Mouse (Mus musculus): Measurements from ENCODE around the gene Xirp2.

GRCm38 (mm10) chr2:67505457-67505856 lies 59.7 kb downstream of the Xirp2 start:
- TF ChIP-seq POLR2A (IDR thresholded peaks at IDR 0.05; ENCODE audit: low read depth, low read length) (no peak), ETS1 (conservative IDR thresholded peaks at IDR 0.05; ENCODE audit: low read depth, low read length) (no peak), CTCF (conservative IDR thresholded peaks at IDR 0.05 in 1 of 2, IDR thresholded peaks at IDR 0.05 in 1 of 2; ENCODE audit: low read depth in 2 of 2, low read length in 2 of 2) (no peak), ZC3H11A (IDR thresholded peaks at IDR 0.05; ENCODE audit: low read depth, low read length) (no peak), EP300 (IDR thresholded peaks at IDR 0.05; ENCODE audit: low read length) (no peak), UBTF (IDR thresholded peaks at IDR 0.05; ENCODE audit: low read depth, low read length) (no peak), MAX (IDR thresholded peaks at IDR 0.05; ENCODE audit: low read length) (no peak), BHLHE40 (IDR thresholded peaks at IDR 0.05; ENCODE audit: low read depth, low read length) (no peak), NRF1 (IDR thresholded peaks at IDR 0.05; ENCODE audit: low read depth, low read length) (no peak), RAD21 (IDR thresholded peaks at IDR 0.05; ENCODE audit: low read depth, low read length) (no peak), USF1 (IDR thresholded peaks at IDR 0.05; ENCODE audit: low read depth, low read length) (no peak), TBP (conservative IDR thresholded peaks at IDR 0.05; ENCODE audit: low read depth, low read length) (no peak), MAZ (IDR thresholded peaks at IDR 0.05; ENCODE audit: low read depth, low read length) (no peak), TCF12 (IDR thresholded peaks at IDR 0.05; ENCODE audit: low read depth, low read length) (no peak)
